Mouse (Mus musculus) Patski (cell line): Measurements from ENCODE around the gene Dapk1. TPM values are rescaled to one million over a fixed set of nuclear protein-coding genes. Genes with fewer than 3 reads are reported as not detected.

Experiments used
- ATAC-seq: fragments of 100-300 bp; one replicate; pipeline ENCODE4 v1.8.0; 2021
- CTCF ChIA-PET: fragments of 350-600 bp; sonication (Branson Sonifier 250); formaldehyde crosslinking; loops from one replicate; lab custom pipeline; 2022; ENCODE audit warnings: inconsistent platforms; lab: Charles Lee
- POLR2A ChIA-PET: fragments of 350-600 bp; sonication (Branson Sonifier 250); formaldehyde crosslinking; loops from one replicate; lab custom pipeline; 2022; ENCODE audit warnings: antibody characterized with exemption, inconsistent platforms; lab: Charles Lee
- DNase-seq: peaks from one replicate; pipeline ENCODE4 v3.0.0-alpha.2; 2011; ENCODE audit warnings: low read depth, low spot score
- H3K27me3 ChIP-seq: fragments of 371-371 bp; one replicate; pipeline ENCODE4 v1.5.1; 2021
- CTCF ChIP-seq: fragments of 100-300 bp; IDR thresholded peaks from one replicate; pipeline ENCODE4 v1.5.1; 2021
- in situ Hi-C: fragments of 300-500 bp; cut with MboI; formaldehyde crosslinking; loops from 3 replicates; pipeline ENCODE4 v1.11.1; 2018; ENCODE audit warnings: low pct_unique_long_range_greater_than_20kb, mixed read lengths
- polyA plus RNA-seq: library from polyadenylated mRNA; unstranded; gene quantifications from one replicate; pipeline ENCODE4 v1.2.3, GENCODE M21; 2021

Gene Dapk1
- polyA plus RNA-seq, 1 experiment from 2014 or later, result 38.8 TPM

- no peak for TF ChIP-seq CTCF
- H3K27me3 ChIP-seq, result no peaks in the 10 kb centered on the region
- in situ Hi-C loops, result no loop called here
- CTCF ChIA-PET, result no interaction called here
- DNase-seq (no peak), ATAC-seq (no peak)
- POLR2A ChIA-PET, result no interaction called here
Observed at GRCm38 (mm10) chr13:60614154-60614553, 12.4 kb downstream of the Dapk1 start.

DNA sequence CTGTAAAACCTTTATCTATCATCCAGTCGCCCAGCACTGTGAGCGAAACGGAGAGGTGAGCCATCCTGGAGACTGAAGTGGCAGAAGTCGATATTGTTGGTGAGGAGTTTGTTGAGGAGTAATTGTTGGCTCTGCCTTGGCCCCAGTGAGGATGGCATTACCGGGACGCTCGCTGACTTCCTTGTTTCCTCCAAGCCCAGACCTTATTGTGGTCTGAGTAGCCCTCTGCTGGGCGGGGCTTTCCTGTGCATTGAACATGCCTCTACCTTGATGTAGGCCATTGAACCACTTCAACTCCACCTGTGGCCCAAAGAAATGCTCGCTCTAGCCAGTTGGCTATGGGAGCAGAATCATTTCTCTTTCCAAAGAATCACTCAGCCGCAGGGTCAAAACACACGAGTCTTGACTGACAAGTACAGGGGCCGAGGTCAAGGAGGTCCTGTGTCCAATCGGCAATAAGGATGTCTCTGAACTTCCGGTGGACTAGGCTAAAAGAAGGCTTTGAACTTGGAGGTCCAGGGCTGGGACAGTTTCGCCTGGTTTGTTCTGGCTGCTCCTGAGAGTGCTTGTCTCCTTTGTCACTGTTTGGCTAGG, 13.4 kb downstream of the Dapk1 start:
- ATAC-seq, result no peak
- CTCF ChIA-PET, result no interaction called here
- in situ Hi-C loops, result no loop called here
- no peaks in the 10 kb centered on the region for H3K27me3 ChIP-seq
- DNase-seq, result no peak
- POLR2A ChIA-PET, result no interaction called here
- TF ChIP-seq CTCF, result no peak

- ChIA-PET POLR2A (no interaction called here), CTCF (interaction anchor here (2.0 kb wide), 1 partner anchor 14 kb away, joined by 5 read pairs; the partner anchor contains the start of gene Dapk1)
- in situ Hi-C loops, result no loop called here
- no peaks in the 10 kb centered on the region for H3K27me3 ChIP-seq
- DNase-seq, result no peak
- no peak for TF ChIP-seq CTCF
- ATAC-seq, result no peak
Observed at GRCm38 (mm10) chr13:60616036-60616435, 14.3 kb downstream of the Dapk1 start.

DNA sequence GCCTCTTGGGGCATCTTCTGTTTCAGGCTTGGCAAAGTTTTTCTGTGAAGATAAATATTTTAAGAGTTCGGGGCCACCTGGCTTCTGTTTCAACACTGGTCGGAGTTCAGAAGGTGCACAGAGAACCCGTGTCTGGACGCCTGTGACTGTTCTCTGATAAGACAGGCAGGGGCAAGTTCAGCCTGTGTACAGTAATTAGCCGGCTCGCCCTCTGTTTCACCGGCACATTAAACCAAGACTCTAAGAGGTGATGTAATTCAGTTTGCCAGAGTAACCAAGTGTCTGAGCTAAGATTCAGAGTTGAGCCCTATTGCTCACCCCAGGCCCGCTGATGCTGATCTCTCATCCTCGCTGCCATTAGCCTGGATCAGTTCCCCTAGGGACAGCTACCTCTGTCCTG, 16.5 kb downstream of the Dapk1 start:
- in situ Hi-C loops, result no loop called here
- no peak for DNase-seq
- peak; percentile 82 for ATAC-seq
- POLR2A ChIA-PET, result no interaction called here
- H3K27me3 ChIP-seq, result no peaks in the 10 kb centered on the region
- no peak for TF ChIP-seq CTCF
- CTCF ChIA-PET, result interaction anchor here (1.2 to 2.0 kb wide), 3 partner anchors 78 to 137 kb away, joined by 3 to 6 read pairs (median 5); no protein-coding TSS in a partner anchor

- no peaks in the 10 kb centered on the region for H3K27me3 ChIP-seq
- ChIA-PET CTCF (no interaction called here), POLR2A (no interaction called here)
- no peak for ATAC-seq
- DNase-seq, result no peak
- no peak for TF ChIP-seq CTCF
- in situ Hi-C loops, result no loop called here
Observed at GRCm38 (mm10) chr13:60619723-60620122, 18.0 kb downstream of the Dapk1 start.

DNA sequence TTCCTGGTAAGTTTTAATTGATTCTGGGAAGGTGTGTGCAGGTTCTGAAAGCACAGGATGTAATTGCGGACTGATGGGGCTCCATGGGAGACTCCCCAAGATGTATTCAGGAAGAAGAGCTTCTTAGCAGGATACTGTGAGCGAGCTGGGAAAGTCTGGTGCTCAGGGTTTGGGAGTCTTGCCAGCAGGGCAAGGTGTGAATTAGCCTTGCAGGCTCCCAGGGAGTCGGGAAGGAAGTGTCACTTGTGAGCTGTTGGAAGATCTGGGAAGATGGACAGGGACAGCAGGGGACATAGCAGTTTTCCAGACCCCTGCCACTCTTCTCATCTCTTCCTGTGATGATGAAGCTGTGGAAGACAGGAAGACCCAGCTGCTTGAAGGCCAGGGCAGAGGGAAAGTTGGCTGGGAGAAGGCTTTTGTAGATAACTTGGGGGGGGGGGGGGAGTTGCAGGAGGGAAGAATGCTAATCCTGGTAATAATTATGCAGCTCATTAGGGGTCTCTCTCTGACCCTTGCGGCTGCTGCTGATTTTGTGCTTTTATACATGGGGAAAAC, 19.7 kb downstream of the Dapk1 start:
- POLR2A ChIA-PET, result no interaction called here
- DNase-seq (no peak), ATAC-seq (no peak)
- no peaks in the 10 kb centered on the region for H3K27me3 ChIP-seq
- CTCF ChIA-PET, result no interaction called here
- no peak for TF ChIP-seq CTCF
- in situ Hi-C loops, result no loop called here

- DNase-seq, result no peak
- in situ Hi-C loops, result no loop called here
- ChIA-PET CTCF (interaction anchor here (1.0 to 2.0 kb wide), 4 partner anchors 10 to 58 kb away, joined by 3 to 5 read pairs (median 4); no protein-coding TSS in a partner anchor), POLR2A (interaction anchor here (0.8 kb wide), 1 partner anchor 22 kb away, joined by 6 read pairs; no protein-coding TSS in a partner anchor)
- no peaks in the 10 kb centered on the region for H3K27me3 ChIP-seq
- no peak for TF ChIP-seq CTCF
- no peak for ATAC-seq
Observed at GRCm38 (mm10) chr13:60625581-60625980, 23.8 kb downstream of the Dapk1 start.

- H3K27me3 ChIP-seq, result no peaks in the 10 kb centered on the region
- in situ Hi-C loops, result no loop called here
- CTCF ChIA-PET, result interaction anchor here (1.5 to 2.1 kb wide), 2 partner anchors 11 kb away, joined by 5 to 6 read pairs; no protein-coding TSS in a partner anchor
- DNase-seq (no peak), ATAC-seq (no peak)
- no peak for TF ChIP-seq CTCF
- POLR2A ChIA-PET, result no interaction called here
Observed at GRCm38 (mm10) chr13:60627843-60628656, 26.3 kb downstream of the Dapk1 start.

DNA sequence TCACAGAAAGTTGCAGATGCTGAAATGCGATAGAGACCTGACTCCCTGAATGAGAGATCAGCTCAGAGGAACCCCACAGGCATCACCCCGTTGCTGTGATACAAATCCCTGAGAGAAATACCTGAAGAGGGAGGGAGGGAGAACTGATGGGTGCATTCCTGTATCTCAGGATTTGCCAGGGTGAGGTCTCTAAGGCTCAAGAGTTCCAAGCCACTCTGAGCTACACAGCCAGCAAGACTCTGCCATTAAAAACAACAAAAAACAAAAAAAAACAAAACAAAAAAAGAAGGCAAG, 26.9 kb downstream of the Dapk1 start:
- DNase-seq (no peak), ATAC-seq (no peak)
- in situ Hi-C loops, result no loop called here
- POLR2A ChIA-PET, result no interaction called here
- H3K27me3 ChIP-seq, result no peaks in the 10 kb centered on the region
- CTCF ChIA-PET, result no interaction called here
- no peak for TF ChIP-seq CTCF

DNA sequence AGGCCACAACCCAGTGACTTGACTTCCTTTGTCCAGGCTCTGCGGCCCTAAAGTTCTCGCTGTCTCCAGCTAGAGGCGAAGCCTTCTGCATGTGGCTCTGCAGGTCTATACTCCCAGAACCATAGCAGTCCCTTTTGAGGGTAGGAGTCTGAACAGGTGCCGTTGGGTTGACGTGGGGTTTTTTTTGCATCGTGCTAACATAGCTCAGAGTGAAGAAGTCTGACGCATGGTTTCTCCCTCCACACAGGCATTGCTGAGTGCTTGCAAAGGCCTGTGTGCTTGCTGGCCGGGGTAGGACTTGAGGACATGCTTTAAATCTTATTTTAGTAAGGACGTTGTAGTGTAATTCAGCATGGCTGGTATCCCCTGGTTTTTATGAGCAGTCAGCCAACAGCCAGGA, 27.7 kb downstream of the Dapk1 start:
- in situ Hi-C loops, result no loop called here
- CTCF ChIA-PET, result no interaction called here
- no peaks in the 10 kb centered on the region for H3K27me3 ChIP-seq
- POLR2A ChIA-PET, result no interaction called here
- DNase-seq, result no peak
- no peak for ATAC-seq
- no peak for TF ChIP-seq CTCF

DNA sequence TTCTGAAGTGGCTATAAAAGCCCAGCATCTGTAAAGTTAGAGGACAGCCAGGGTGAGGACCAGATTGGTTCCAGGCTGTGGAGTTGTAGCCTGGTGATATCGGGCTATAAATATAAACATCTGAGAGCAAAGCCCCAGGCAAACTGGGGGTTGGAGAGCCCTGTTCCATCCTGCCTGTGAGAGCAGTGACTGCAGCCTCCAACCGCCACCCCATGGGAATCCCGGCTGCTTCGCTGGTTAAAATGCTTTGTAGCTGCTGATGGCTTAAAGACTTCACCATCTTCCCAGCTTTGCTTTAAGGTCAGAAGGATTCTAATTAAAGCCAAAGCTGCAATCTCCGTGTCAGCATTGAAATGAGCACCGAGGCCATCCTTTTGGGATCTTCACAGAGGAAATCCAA, 32.2 kb downstream of the Dapk1 start:
- POLR2A ChIA-PET, result no interaction called here
- ATAC-seq, result peak; percentile 63

More for the DNA sequence above, 32.2 kb downstream of the Dapk1 start:
- no peak for TF ChIP-seq CTCF
- H3K27me3 ChIP-seq, result no peaks in the 10 kb centered on the region
- in situ Hi-C loops, result no loop called here
- CTCF ChIA-PET, result no interaction called here
- DNase-seq, result no peak
